Mouse (Mus musculus) ovary, postnatal 10 days (tissue): ENCODE measurements around the gene Hist2h4.
"Not testable (repeated sequence)": the region's sequence is repeated elsewhere in the genome, so short reads cannot be mapped to it uniquely, and the experiment has no call there.

Experiments used
- DNase-seq: peaks from one replicate; pipeline ENCODE4 v3.0.0; 2022; ENCODE audit warnings: low spot score

Hist2h4 gene

GRCm38 (mm10) chr3:96220765-96221639 is 42.1 kb downstream of the Hist2h4 start, which contains the start of the genes Hist2h2ac and Hist2h2be:
Hist2h2ac (minus strand) TSS chr3:96220880.
Hist2h2be (plus strand) TSS chr3:96221119.
- DNase-seq = peak; percentile 75

GRCm38 (mm10) chr3:96220131-96220764 is 42.9 kb downstream of the Hist2h4 start:
- DNase-seq = not testable (repeated sequence)

- DNase-seq = peak; percentile 65
These were observed 43.4 kb downstream of the Hist2h4 start, which contains the start of the genes Bola1 and Hist2h2ab for GRCm38 (mm10) chr3:96219661-96220130. Bola1 (minus strand) TSS chr3:96219709. Hist2h2ab (plus strand) TSS chr3:96219865.

DNA sequence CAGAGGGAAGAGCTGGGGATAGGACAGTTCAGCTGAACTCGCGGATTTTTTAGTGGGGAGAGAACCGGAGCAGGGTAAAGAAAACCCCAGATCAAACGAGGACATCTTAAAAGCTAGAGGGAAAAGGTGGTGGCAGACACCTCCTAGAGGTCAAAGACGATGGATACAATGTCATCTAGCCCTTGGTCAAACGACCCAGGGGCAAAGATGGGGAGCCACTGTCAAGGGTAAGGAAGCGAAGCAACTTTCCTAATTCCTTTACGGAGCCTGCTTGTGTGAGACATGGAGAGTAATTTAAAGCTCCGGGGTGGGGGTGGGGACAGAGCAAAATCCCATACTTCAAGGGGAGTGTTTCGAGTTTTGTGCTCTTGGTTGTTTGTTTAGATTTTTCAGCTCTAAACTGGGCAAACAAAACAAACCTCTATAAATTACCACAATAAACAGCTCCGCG is 43.9 kb downstream of the Hist2h4 start:
- no peak for DNase-seq
